Mouse (Mus musculus): ENCODE data around the gene Mtch1. TPM values are rescaled to one million over a fixed set of nuclear protein-coding genes. Genes with fewer than 3 reads are reported as not detected.

Mtch1 gene
- total and polyA plus RNA-seq, 2 experiments from 2014 or later, result 517 to 605 TPM

DNA sequence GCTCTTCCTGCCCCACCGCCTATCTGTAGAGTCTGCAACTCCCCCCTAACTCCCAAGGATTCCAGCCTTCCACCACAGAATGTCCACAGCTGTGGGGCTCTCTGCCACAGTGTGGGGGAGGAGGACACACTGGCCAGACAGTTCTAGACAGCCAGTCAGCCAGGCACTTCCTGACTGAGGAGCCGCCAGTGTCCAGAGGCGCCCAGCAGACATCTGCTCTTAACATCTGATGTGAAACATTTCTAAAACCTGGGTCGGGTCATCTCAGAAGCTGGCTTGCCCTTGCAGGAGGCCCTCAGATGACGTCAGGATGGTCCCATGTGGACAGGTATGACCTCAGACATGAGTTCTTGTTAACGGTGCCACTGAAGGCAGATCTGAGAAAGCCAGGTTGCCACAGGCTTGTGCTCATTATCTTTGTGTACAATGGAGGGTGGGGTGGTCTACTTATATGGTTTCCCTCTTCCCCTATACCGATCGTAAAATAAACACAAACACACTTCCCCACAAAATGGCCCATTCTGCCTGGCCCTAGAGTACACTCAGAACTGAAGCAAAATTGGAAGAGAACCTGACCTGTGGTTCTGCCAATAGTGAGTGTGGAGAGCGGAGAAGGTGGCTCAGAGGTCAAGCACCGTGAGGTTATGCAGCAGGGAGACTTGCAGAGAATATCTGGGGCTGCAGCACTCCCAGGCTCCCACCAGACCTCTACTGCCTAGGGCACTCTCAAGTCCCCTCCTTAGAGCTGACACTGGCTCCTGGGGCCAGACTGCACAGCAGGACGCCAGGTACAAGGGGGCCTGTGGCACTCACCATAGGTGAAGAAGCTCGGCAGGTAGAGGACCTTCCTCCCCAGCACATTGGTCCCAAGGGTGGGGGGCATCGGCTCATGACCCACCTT is 5.5 kb downstream of the Mtch1 start:
- H3K27ac ChIP-seq (ENCODE audit: low read depth, low read length), result peak overlapping the region; percentile 68
- H3K9me3 ChIP-seq (ENCODE audit: low read length), result no peaks in the 10 kb centered on the region
- no peak overlapping the region for H3K4me2 ChIP-seq (ENCODE audit: low read depth, low read length, poor library complexity, severe bottlenecking)
- no peaks in the 10 kb centered on the region for H3K27me3 ChIP-seq (ENCODE audit: insufficient read depth, low read length)
- no peak overlapping the region for H3K4me3 ChIP-seq (ENCODE audit: low read depth, low read length)
- TF ChIP-seq CTCF (IDR thresholded peaks at IDR 0.05), result no peak
- H3K4me1 ChIP-seq (ENCODE audit: insufficient read depth, low read length), result peaks cover 7% of the 10 kb centered on the region
- 0 out of 2 replicates have a peak overlapping the region, but pooled peaks have one; percentile 24 for H3K9ac ChIP-seq (replicated peaks; ENCODE audit: low read length, poor library complexity, severe bottlenecking)
- H3K36me3 ChIP-seq (ENCODE audit: insufficient read depth, low read length), result peaks cover 34% of the 10 kb centered on the region
- 49% methylated on average over 13 of the region's 13 CpGs for WGBS
- ATAC-seq (ENCODE audit: low FRiP score) (no peak), DNase-seq (ENCODE audit: low spot score) (peak; percentile 41)

DNA sequence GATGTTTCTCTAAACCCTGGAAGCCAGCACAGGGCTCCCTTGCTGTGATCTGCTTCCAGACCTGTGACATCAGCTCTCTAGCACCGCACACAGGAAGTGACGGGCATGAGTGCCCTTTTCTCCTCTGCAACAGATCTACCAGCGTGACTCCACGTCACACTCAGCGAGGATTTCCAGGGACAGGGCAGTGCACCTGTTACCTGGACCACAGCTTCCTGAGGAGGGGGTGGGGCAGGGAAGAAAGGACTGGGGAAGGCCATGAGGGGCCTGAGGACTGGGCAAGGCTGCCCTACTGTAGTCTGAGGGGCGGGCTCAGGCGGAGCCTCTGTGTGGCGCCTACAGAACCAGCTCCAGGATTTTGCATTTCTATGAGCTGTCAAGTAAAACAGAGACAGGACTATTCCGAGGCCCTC is 6.1 kb downstream of the Mtch1 start:
- Histone ChIP-seq H3K9me3 (ENCODE audit: low read length) (no peaks in the 10 kb centered on the region), H3K4me2 (ENCODE audit: low read depth, low read length, poor library complexity, severe bottlenecking) (0 out of 2 replicates have a peak overlapping the region, but pooled peaks have one; percentile 9), H3K36me3 (ENCODE audit: insufficient read depth, low read length) (peaks cover 40% of the 10 kb centered on the region), H3K27ac (ENCODE audit: low read depth, low read length) (peak overlapping the region; percentile 68), H3K27me3 (ENCODE audit: insufficient read depth, low read length) (no peaks in the 10 kb centered on the region), H3K4me3 (ENCODE audit: low read depth, low read length) (no peak overlapping the region), H3K9ac (replicated peaks; ENCODE audit: low read length, poor library complexity, severe bottlenecking) (0 out of 2 replicates have a peak overlapping the region, but pooled peaks have one; percentile 24), H3K4me1 (ENCODE audit: insufficient read depth, low read length) (peaks cover 7% of the 10 kb centered on the region)
- DNase-seq (ENCODE audit: low spot score) (peak; percentile 82), ATAC-seq (ENCODE audit: low FRiP score) (0 out of 2 replicates have a peak, but pooled peaks have one; percentile 15)
- TF ChIP-seq CTCF (IDR thresholded peaks at IDR 0.05), result peak; percentile 70
- 12% methylated on average over 9 of the region's 9 CpGs for WGBS

DNA sequence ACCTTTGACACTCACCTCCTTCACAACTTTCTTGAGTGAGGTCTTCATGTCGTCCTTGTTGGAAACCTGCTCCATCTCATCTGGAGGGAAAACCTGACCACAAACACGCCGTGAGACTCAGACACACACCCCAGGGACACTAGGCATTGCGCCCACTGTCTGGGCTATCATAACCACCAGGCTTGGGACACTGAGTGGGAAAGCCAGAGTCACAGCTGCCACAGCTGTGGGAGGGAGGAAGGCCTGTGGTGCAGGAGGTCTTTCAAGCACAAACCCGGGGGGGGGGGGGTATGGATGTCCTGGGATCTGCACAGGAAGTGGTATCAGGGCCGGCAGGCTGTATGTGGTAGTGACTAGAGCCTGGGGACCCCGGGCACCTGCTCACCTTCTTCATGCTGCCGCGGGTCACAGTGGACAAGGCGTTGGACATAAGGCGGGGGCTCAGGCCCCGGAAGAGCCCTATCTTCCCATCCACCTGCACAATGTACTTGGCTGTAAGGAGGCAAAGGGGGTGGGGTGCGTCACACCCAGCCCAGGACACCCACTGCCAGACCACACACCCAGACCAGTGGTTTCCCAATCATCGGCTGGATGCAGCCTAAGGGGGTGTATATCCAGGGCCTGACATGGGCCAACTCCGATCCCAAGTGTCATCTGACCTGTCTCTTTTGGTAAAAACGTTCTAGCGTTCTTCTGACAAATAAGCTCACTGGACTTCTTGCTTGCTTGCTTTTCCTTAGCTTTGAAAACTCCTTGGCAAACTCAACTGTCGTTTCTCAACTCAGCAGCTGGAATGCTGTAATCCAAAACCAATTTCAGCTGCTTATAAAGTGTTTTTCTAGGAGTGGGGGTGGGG is 7.1 kb downstream of the Mtch1 start:
- peak overlapping the region; percentile 68; the same call in 1 of the 2 replicates for H3K27ac ChIP-seq (ENCODE audit: low read depth, low read length)
- H3K4me1 ChIP-seq (ENCODE audit: insufficient read depth, low read length), result peaks cover 4% of the 10 kb centered on the region
- ATAC-seq (ENCODE audit: low FRiP score) (no peak), DNase-seq (ENCODE audit: low spot score) (no peak)
- H3K27me3 ChIP-seq (ENCODE audit: insufficient read depth, low read length), result no peaks in the 10 kb centered on the region
- H3K4me2 ChIP-seq (ENCODE audit: low read depth, low read length, poor library complexity, severe bottlenecking), result no peak overlapping the region
- H3K9me3 ChIP-seq (ENCODE audit: low read length), result no peaks in the 10 kb centered on the region
- H3K9ac ChIP-seq (replicated peaks; ENCODE audit: low read length, poor library complexity, severe bottlenecking), result no peak overlapping the region
- H3K4me3 ChIP-seq (ENCODE audit: low read depth, low read length), result no peak overlapping the region
- no peak for TF ChIP-seq CTCF (IDR thresholded peaks at IDR 0.05)
- peaks cover 49% of the 10 kb centered on the region for H3K36me3 ChIP-seq (ENCODE audit: insufficient read depth, low read length)
- 86% methylated on average over 18 of the region's 18 CpGs for WGBS

DNA sequence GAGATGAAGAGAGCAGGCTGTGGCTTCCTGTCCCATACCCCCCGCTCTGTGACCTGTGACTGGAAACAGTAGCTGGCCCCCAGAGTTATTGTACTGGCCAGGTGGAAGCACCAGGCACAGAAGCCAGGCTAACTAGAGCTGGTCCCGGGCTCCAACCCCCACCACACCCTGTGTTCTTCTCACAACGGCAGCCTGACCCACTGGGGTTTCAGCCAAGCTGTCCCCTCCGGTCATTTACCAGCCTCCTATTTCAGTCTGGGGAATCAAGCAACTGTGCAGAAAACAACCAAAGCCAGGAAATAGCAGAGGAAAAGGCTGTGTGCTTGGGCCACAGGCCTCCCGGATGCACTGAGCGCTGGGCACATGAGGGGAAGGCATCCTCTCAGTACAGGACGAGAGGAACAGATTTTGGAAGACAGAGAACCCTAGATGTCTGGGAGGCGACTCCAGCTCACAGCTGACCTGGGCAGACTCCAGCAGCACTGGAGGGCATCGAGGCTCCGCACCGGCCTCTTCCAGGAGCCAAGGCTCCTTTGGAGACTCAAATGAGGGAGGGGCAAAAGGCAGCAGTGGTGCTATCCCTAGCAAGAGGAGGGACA is 8.5 kb downstream of the Mtch1 start:
- peak overlapping the region; percentile 24; the same call in 1 of the 2 replicates for H3K9ac ChIP-seq (replicated peaks; ENCODE audit: low read length, poor library complexity, severe bottlenecking)
- peak; percentile 57 for DNase-seq (ENCODE audit: low spot score)
- H3K4me3 ChIP-seq (ENCODE audit: low read depth, low read length), result no peak overlapping the region
- no peak for ATAC-seq (ENCODE audit: low FRiP score)
- H3K27ac ChIP-seq (ENCODE audit: low read depth, low read length), result 0 out of 2 replicates have a peak overlapping the region, but pooled peaks have one; percentile 34
- no peaks in the 10 kb centered on the region; the same call in 1 of the 2 replicates for H3K4me1 ChIP-seq (ENCODE audit: insufficient read depth, low read length)
- 75% methylated on average over 11 of the region's 11 CpGs for WGBS
- no peaks in the 10 kb centered on the region for H3K9me3 ChIP-seq (ENCODE audit: low read length)
- peaks cover 59% of the 10 kb centered on the region for H3K36me3 ChIP-seq (ENCODE audit: insufficient read depth, low read length)
- TF ChIP-seq CTCF (IDR thresholded peaks at IDR 0.05), result no peak
- no peak overlapping the region for H3K4me2 ChIP-seq (ENCODE audit: low read depth, low read length, poor library complexity, severe bottlenecking)
- H3K27me3 ChIP-seq (ENCODE audit: insufficient read depth, low read length), result no peaks in the 10 kb centered on the region

DNA sequence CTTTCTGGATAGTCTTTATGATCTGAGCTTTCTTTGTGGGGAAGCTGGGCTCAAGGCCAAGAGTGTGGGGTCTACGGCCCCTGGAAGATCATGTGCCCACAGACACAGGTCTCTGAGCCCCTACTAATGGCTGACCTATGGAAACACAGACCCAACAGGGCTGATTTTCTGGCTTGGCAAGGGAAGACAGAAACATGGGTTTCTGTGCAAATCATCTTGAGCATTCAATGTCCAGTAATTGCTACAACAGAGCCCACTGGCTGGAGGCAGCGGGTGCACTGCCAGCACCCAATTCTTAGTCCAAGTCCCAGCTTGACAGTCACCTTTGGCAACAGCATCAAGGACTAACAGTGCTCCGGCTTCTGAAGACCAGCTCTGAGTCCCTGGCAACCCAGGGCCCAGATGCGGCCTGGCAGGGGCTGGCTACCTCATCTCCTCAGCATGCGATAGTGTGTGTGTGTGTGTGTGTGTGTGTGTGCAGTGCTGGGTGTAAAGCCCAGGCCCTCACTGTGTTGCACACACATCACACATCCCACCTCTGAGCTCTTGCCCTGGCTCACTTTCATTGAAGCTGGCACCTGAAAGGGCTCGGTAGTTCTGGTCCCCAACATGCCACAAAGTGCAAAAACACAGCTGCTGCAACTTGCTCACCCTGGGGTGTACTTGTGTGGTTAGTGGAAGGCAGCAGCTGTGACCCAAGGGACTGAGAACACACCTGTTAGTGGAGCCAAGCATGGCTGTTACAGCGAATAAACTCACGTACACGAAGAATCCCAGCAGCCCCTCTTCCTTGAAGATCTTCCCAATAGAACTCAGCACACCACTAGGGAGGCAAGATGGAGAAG is 9.5 kb downstream of the Mtch1 start:
- ATAC-seq (ENCODE audit: low FRiP score) (peak; percentile 53), DNase-seq (ENCODE audit: low spot score) (peak; percentile 88)
- H3K36me3 ChIP-seq (ENCODE audit: insufficient read depth, low read length), result peaks cover 67% of the 10 kb centered on the region
- no peak overlapping the region for H3K9ac ChIP-seq (replicated peaks; ENCODE audit: low read length, poor library complexity, severe bottlenecking)
- H3K4me1 ChIP-seq (ENCODE audit: insufficient read depth, low read length), result no peaks in the 10 kb centered on the region; the same call in 1 of the 2 replicates
- no peak for TF ChIP-seq CTCF (IDR thresholded peaks at IDR 0.05)
- no peak overlapping the region for H3K4me3 ChIP-seq (ENCODE audit: low read depth, low read length)
- peak overlapping the region; percentile 28; the same call in 1 of the 2 replicates for H3K27ac ChIP-seq (ENCODE audit: low read depth, low read length)
- no peaks in the 10 kb centered on the region for H3K9me3 ChIP-seq (ENCODE audit: low read length)
- H3K27me3 ChIP-seq (ENCODE audit: insufficient read depth, low read length), result no peaks in the 10 kb centered on the region
- no peak overlapping the region for H3K4me2 ChIP-seq (ENCODE audit: low read depth, low read length, poor library complexity, severe bottlenecking)
- WGBS, result 68% methylated on average over 9 of the region's 9 CpGs

Measured in midbrain, postnatal 0 days (tissue).